Mouse (Mus musculus): Measurements from ENCODE around the gene Mrpl17.
"Not testable (repeated sequence)": the region's sequence is repeated elsewhere in the genome, so short reads cannot be mapped to it uniquely, and the experiment has no call there.

Mrpl17 gene

DNA sequence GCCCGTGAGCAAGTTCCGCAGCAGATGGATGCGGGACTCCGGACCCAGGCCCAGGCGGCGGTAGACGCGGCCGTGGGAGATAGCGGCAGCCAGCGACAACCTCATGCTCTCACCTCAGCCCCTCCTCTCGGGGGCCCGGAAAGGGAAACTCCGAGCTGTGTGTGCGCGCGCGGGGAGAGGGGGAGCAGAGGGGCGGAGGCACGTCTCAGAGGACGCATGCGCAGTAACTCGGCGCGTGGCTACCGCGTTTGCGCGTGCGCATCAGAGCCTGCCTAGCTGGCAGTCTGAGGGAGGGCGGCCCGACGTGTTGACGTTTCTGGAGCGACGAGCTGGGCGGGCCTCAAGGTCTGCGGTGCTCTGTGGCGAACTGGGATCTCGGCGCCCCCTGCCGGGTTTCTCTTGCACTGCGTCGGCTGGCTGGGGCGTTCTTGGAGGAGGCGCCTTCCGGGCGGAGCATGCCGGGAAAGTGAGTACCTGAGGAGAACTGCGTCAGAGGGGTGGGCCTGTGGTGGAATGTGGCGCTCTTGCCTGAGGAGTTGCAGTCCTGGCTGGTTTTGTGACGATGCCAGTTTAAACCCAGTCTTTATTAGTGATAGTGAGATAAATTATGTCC, at the start of gene Mrpl17:
Gene Mrpl17, minus strand, starts transcription at position 223 of the 613 bp plus-strand sequence.
- peak; percentile 96 for DNase-seq (ENCODE audit: extremely low spot score, low read depth, low spot score)

- DNase-seq (ENCODE audit: extremely low spot score, low read depth, low spot score), result not testable (repeated sequence)
Observed at GRCm38 (mm10) chr7:105855718-105856560, 45.0 kb upstream of the Mrpl17 start.

GRCm38 (mm10) chr7:105824281-105824680, 13.4 kb upstream of the Mrpl17 start:
- DNase-seq (ENCODE audit: extremely low spot score, low read depth, low spot score), result no peak

DNA sequence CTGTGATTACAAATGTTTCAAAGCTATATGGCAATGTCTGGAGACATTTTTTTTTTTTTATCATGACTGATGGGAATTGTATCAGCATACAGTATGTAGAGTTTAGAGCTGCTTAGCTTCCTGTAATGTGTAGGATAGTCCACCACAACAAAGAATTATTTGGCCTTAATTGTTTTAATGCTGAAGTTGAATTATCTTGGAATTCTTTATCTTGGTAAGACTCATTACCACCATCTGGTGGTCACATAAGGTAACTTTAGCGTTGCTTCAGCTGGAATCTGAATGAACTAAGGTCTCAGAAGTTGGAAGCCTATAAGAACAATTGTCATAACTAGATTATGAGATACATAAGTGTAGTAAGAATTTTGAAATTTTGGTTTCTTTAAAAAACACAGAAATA, 7.6 kb upstream of the Mrpl17 start:
- peak; percentile 37 for DNase-seq (ENCODE audit: extremely low spot score, low read depth, low spot score)

- no peak for DNase-seq (ENCODE audit: extremely low spot score, low read depth, low spot score)
Observed at GRCm38 (mm10) chr7:105816736-105817135, 5.8 kb upstream of the Mrpl17 start.

DNA sequence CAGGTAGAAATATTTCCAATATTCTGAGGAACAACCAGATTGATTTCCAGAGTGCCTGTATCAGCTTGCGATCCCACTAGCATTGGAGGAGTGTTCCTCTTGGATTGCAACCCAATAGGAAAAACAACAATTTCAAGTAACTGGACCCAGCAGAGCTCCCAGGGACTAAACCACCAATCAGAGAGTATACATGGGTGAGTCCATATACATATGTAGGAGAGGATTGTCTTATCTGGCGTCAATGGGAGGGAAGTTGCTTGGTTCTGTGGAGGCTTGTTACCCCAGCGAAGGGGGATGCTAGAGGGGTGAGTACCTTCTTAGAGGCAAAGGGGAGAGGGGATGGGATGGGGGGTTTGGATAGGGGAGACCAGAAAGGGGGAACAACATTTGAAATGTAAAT, 2.4 kb upstream of the Mrpl17 start:
- DNase-seq (ENCODE audit: extremely low spot score, low read depth, low spot score), result no peak

GRCm38 (mm10) chr7:105812566-105812965, 1.7 kb upstream of the Mrpl17 start:
- no peak for DNase-seq (ENCODE audit: extremely low spot score, low read depth, low spot score)

DNA sequence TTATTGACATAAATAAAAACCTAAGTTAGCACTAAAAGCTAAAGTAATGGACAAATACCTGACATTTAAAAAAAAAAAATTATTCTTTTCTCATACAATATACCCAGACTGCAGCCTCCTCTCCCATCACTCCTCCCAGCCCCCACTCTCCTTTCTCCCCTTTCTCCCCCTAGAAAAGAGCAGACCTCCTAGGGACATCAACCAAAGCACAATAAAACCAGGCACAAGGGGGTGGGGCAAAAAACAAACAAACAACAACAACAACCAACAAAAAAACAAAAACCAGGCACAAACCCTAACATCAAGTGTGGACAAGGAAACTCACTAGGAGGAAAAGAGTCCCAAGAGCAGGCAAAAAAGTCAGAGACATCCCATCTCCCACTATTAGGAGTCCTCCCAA, 617 bp upstream of the Mrpl17 start:
- no peak for DNase-seq (ENCODE audit: extremely low spot score, low read depth, low spot score)

GRCm38 (mm10) chr7:105810280-105810876, 521 bp downstream of the Mrpl17 start:
- no peak for DNase-seq (ENCODE audit: extremely low spot score, low read depth, low spot score)

DNA sequence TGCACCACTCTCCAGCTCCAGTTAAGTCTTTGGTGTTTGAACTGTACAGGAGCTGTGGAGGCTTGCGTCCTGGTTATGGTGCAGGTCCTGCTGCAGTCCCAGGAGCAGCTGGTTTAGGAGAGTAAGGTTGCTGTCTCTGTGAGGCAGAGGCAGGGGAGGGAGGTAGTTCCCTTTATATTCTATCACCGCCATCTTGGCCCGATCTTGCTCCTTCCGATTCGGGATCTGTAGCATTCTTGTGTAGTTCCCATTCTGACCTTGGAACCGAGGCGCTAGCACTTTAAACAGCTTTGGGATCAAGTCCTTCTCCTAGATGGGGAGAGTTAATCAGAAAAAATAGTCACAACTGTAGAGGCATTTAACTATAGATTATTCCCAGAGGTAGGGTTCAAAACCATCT, 1.1 kb downstream of the Mrpl17 start:
- no peak for DNase-seq (ENCODE audit: extremely low spot score, low read depth, low spot score)

DNA sequence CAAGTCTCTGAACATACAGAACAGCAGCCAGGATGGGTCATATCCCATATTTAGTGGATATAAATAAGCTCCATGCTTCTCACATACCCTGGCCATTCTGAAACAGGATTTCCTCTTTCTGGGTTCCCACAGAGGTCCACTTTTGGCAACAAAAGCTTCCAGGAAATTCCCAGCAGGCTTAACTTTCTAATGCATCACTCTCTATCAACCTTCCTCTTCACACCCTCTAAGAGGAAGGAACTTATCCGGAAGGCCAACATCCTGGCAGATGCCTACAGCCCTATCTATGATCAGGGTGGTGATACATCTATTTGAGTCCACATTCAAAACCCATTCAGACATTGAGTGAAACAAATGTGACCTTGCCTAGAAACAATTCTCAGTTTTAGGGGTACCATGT, 2.5 kb downstream of the Mrpl17 start:
- DNase-seq (ENCODE audit: extremely low spot score, low read depth, low spot score), result no peak

DNA sequence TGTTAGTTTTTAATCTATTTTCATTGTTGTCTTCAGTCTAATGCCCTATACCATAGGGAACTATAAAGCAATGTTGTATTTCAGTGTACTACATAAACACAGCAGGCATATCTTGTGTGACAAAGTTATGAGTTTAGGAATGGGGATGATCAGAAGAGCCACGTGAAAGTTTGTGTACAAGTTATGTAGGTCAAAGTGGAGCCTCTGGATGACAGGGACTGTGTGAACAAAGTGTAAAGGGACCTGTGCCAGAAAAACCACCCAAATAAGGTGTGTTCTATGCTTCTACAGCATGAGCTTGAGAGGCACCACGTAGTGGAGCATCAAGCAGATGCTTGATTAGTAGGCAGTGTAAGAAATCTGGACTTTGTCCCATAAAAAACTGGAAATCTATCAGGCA, 4.2 kb downstream of the Mrpl17 start:
- DNase-seq (ENCODE audit: extremely low spot score, low read depth, low spot score), result no peak

GRCm38 (mm10) chr7:105806125-105806524, 4.8 kb downstream of the Mrpl17 start:
- DNase-seq (ENCODE audit: extremely low spot score, low read depth, low spot score), result no peak

GRCm38 (mm10) chr7:105803428-105803827, 7.5 kb downstream of the Mrpl17 start:
- no peak for DNase-seq (ENCODE audit: extremely low spot score, low read depth, low spot score)

DNA sequence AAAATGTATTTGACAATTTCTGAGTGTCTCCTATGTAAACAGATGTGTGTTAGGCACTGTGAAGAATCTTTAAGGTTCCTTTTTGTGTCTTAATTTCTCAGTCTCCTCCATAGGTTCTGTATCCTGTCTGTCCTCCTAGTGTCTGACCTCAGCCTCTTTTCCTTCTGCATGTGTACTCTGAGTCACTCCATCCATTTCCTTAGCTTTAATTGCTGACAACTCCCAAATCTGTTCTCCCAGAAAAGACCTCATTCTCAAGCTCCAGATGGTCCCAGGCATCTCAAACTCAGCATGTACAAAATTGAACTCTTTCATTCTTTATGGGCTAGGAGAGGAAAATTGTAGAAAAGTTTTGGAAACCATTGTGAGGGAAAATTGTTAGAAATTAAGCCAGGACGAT, 8.1 kb downstream of the Mrpl17 start:
- DNase-seq (ENCODE audit: extremely low spot score, low read depth, low spot score), result no peak

- DNase-seq (ENCODE audit: extremely low spot score, low read depth, low spot score), result no peak
Observed at GRCm38 (mm10) chr7:105802312-105802711, 8.6 kb downstream of the Mrpl17 start.

- DNase-seq (ENCODE audit: extremely low spot score, low read depth, low spot score), result no peak
Observed at GRCm38 (mm10) chr7:105796972-105797371, 13.9 kb downstream of the Mrpl17 start.

- no peak for DNase-seq (ENCODE audit: extremely low spot score, low read depth, low spot score)
Observed at GRCm38 (mm10) chr7:105795759-105796366, 15.0 kb downstream of the Mrpl17 start.

GRCm38 (mm10) chr7:105793701-105794100, 17.2 kb downstream of the Mrpl17 start:
- no peak for DNase-seq (ENCODE audit: extremely low spot score, low read depth, low spot score)

GRCm38 (mm10) chr7:105791147-105791546, 19.8 kb downstream of the Mrpl17 start:
- DNase-seq (ENCODE audit: extremely low spot score, low read depth, low spot score), result no peak

DNA sequence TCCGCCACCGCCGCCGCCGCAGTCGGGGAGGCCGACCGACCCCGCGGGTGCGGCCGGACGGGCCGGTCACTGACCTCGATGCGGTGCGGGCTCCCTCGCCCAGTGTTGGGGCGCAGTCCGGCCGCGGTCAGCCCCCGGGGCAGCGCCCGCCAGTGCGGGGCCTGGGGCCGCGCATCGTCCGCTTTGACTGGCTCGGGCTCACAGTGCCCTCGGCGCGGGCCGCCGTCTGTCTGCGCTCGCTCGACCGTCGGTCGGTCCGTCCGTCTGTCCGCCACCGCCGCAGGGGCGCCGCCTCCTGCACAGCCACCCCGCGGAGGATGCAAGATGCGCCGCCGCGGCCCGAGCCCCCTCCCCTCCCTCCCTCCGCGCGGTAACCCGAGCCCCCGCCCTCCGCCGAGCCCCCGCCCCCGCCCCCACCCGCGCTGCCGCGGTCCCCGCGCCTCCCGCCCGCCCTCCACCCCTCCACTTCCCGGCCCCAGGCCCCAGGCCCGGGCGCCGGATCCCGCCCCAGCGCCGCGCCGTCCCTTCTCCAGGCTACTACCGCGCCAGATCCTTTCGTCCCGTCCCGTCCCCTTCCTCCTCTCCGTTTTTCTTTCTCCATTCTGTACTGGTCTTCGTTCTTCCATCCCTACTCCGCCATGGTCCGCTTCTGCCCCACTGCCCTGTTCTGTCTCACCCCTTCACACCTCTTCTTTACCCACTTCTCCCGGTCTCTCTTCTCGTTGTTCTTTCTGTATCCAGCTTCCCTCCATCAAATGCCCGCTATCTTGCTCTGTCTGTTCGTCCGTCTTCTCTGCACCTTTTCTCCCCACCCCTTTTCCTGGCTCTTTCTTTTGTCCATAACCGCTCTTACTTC, 23.4 kb downstream of the Mrpl17 start, which contains the start of gene Dchs1:
Gene Dchs1, minus strand, starts transcription at position 370 of the 856 bp plus-strand sequence.
- DNase-seq (ENCODE audit: extremely low spot score, low read depth, low spot score), result no peak
